Mouse (Mus musculus) small intestine, adult 2 months (tissue): ENCODE measurements around the gene Hist1h3g.

Source experiments
- CTCF ChIP-seq: fragments of 200-500 bp; IDR thresholded peaks from 2 replicates; pipeline ENCODE4 v1.5.1; 2012; ENCODE audit warnings: low read depth, mild to moderate bottlenecking, control low read depth, inconsistent platforms, low read length, moderate library complexity, mixed read lengths; ENCODE audit not compliant: insufficient replicate concordance, insufficient read length; ENCODE audit errors: extremely low read depth
- POLR2A ChIP-seq: fragments of 200-500 bp; IDR thresholded peaks from 2 replicates; pipeline ENCODE4 v1.6.1; 2012; ENCODE audit warnings: low read depth, mild to moderate bottlenecking, control low read depth, inconsistent platforms, low read length, moderate library complexity

- TF ChIP-seq CTCF (no peak), POLR2A (no peak)
Measured at GRCm38 (mm10) chr13:23529480-23530165, 5.6 kb upstream of the Hist1h3g start.
